Mouse (Mus musculus) naive thymus-derived CD4-positive, alpha-beta T cell, adult 2 months (primary cell): ENCODE measurements around the gene Hdgfl2.

ENCODE experiments used
- DNase-seq: peaks from one replicate; pipeline ENCODE4 v3.0.0-alpha.2; 2011; ENCODE audit warnings: low read depth

The Hdgfl2 gene

GRCm38 (mm10) chr17:56078880-56079795 is at the start of gene Hdgfl2:
Gene Hdgfl2, plus strand, starts transcription at chr17:56079634.
- peak; percentile 100 for DNase-seq

GRCm38 (mm10) chr17:56030238-56030870 is 49.1 kb upstream of the Hdgfl2 start:
- DNase-seq: no peak

DNA sequence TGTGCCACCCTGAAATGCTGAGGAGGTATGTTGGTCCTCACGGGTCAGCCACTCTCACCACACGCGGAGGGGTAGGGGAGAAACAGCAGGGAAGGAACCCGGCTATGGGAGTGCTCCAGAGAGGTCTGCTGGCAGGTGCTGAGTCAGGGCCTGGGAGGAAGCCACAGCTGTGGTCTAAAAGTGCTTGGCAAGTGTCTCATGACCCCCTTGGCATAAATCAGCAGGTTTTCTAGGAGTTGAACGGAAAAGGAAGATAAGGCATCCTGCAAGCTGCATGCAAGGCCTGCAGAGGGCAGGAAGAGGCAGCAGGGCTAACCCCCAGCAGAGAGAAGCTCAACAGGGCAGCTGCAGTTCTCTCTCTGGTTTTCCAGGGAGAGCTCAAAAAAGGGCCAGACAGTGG is 48.5 kb upstream of the Hdgfl2 start:
- DNase-seq: peak; percentile 35

DNA sequence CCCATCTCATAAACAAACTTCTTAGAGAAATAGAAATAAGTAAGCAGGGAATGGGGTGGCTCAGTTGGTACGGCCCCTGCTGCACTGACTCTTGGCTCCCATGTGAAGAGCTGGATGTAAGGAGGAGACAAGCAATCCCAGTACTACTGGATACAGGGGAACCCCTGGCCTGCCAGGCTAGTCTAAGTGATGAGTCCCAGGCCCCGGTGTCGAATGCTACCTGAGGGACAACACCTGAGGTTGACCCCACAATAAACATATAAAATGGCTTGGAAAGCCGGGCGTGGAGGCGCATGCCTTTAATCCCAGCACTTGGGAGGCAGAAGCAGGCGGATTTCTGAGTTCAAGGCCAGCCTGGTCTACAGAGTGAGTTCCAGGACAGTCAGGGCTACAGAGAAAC is 48.0 kb upstream of the Hdgfl2 start:
- no peak for DNase-seq

GRCm38 (mm10) chr17:56032127-56032733 is 47.2 kb upstream of the Hdgfl2 start:
- peak; percentile 14 for DNase-seq

DNA sequence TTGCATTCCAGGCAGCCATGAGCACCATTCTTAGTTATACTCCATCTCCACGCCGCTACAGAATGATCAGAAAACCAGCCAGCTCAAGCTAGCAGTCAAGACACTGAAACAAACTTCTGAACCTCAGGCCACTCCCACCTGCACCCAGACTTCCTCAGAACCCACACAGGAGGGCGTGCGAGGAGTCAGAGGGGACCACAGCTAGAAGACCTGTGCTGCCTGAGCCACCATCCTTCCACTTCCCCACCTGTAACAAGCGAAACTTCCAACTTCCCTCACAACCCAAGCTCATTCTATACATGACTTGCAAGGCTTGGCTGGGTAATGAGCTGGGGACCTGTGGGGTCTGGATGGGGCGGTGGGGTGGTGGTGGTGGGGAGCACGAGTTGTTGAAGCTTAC is 46.6 kb upstream of the Hdgfl2 start:
- DNase-seq: peak; percentile 58

GRCm38 (mm10) chr17:56034040-56034725 is 45.3 kb upstream of the Hdgfl2 start:
- DNase-seq: peak; percentile 66

DNA sequence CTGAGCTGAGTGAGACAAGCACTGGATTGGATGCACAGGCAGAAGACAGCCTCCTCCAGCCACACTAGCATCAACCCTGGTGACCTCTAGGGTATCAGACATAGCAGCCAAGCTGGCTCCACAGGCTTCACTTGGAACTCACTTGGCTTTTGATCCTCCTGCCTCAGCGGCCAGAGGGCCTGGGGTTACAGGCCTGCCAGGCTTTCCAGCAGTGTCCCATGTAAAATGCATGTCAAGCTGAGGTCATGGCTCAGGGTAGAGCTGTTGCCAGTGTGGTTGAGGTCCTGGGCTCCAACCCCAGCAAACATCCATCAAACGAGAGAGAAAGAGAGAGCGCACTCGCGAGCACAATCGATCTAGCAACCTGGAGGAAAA is 44.7 kb upstream of the Hdgfl2 start:
- DNase-seq: no peak

DNA sequence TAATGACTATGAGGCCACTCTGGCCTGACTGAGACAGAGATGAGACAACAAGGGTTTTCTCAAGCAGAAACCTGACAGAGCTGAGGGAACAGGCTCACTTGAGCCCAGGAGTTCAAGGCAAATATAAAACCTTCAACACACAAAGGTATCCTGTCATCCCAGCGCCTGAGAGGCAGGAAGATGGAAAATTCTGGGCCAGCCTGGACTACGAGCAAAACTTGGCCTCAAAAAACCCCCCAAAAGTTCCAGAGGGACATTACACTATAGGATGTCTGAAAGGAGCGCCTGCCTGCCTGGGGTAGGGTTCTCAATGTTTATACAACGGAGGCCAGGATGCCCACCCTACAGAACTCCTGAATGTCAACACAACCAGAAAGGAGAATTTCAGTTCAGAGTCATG is 44.2 kb upstream of the Hdgfl2 start:
- peak; percentile 38 for DNase-seq

DNA sequence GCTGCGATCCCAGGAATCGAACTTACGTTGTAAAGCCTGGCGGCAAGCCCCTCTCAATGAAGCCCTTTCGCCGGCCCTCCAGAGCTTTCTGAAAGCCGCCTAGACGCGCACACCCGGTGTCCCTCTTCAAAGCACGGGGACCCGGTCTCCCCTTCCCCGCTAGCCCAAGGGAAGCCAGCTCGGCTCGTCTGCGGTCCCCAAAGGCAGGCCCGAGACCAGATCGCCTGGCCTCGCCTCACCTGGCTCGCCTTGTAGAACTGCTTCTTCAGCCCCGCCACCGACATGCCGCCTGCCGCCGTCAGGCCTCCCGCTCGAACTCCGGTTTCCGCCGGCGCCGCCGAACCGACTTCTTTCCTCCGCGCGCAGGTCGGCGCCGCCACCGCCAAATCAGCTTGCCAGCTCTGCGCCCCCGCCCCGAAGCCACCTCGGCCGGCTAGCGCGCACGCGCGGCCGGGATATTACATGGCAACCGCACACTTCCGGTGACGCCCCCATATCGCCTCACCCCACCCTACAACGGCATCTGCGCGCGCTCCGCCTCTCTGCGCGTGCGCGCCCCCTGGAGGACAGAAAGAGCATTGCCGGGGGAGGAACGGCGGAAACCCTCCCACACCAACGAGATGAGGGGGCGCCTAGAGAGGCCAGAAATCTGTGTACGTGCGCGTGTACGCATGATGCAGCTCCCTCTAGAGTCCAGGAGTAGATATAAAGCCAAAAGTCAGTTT is 43.1 kb upstream of the Hdgfl2 start, which contains the start of gene Sh3gl1:
Gene Sh3gl1, minus strand, starts transcription at position 460 of the 725 bp plus-strand sequence.
- DNase-seq: peak; percentile 100

GRCm38 (mm10) chr17:56036901-56037287 is 42.5 kb upstream of the Hdgfl2 start:
- no peak for DNase-seq

GRCm38 (mm10) chr17:56038583-56039261 is 40.7 kb upstream of the Hdgfl2 start:
- peak; percentile 18 for DNase-seq

DNA sequence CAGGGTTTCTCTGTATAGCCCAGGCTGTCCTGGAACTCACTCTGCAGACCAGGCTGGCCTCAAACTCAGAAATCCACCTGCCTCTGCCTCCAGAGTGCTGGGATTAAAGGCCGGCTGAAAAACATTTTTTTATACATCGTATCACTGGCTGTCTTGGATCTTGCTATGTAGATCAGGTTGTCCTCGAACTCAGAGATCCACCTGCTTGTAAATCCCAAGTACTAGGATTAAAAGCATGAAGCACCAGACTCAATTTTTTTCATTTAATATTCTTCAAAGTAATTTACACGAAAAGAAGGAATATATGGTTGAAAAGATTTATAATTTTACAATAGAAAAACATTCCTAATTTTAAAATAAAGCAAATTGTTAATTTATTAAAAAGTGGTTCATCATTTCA is 40.1 kb upstream of the Hdgfl2 start:
- DNase-seq: no peak

DNA sequence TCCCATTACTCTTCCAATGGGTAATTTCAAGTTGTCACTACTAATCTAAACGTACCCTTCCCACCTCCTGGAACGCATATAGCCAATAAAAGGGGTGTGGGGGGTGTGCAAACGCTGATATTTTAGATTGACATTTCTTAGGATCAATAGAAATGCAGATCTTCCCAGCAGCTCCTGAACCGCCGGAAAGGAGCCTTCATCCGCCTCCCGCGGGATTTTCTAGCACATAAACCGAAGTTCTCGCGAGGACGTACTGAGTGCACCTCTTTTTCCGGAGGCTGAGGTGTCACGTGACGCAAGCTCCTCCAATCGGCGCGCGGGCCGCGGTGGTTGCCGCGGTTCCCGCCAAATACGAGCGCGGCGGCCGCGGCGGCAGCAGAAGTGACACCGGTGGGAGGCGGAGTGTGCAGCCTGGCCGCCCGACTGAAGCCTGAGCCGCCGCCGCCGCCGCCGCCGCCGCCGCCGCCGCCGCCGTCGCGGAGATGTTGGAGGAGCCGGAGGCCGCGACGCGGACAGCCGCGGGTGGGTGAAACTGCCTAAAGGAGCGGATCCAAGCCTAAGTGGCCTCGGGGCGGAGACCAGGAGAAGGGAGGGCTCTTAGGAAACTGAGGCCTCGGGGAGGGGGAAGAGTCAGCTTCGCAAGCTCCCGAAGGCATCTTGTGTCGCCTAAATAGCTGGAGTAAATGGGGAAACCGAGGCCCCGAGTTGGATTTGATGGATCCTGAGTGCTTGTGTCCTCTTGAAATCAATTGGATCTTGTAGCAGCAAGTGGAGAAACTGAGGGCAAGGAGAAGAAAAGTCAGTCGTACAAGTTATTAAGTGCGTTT is 39.2 kb upstream of the Hdgfl2 start, which contains the start of gene Chaf1a:
Gene Chaf1a, plus strand, starts transcription at position 410 of the 827 bp plus-strand sequence.
- DNase-seq: peak; percentile 96

DNA sequence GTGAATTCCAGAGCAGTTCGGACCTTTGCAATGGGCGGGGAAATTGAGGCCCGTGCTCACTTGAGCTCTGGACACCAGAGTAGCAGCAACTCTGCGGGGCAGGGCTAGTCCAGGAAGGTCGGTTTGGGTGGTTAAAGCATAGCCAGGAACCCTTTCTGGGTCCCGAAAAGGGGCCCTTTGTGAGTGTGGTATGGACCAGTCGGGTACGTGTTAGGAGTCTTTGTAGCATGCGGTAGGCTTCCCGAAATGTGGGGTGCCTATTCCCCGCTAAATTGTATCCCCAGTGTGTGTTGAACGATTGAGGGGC is 38.6 kb upstream of the Hdgfl2 start:
- DNase-seq: no peak

DNA sequence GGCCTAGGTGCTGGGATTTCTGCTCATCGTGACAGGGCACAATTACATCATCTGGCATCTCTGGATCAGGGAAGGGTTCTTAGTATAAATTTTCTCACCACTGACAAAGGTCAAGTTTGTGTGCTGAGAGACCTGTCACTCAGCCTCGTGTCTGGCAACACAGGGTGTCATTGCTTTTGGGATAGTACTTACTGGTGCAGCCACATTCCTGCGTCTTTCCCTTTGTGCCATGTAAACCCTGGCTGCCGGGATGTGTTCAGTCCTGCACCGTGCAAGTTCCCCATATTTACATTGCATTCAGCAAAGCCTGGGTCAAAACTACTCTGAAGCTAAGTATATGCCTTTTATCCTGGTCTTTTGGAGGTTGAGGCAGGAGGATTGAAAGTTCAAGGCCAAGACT is 28.1 kb upstream of the Hdgfl2 start:
- no peak for DNase-seq

- DNase-seq: no peak
Observed at GRCm38 (mm10) chr17:56054938-56055337, 24.5 kb upstream of the Hdgfl2 start.

DNA sequence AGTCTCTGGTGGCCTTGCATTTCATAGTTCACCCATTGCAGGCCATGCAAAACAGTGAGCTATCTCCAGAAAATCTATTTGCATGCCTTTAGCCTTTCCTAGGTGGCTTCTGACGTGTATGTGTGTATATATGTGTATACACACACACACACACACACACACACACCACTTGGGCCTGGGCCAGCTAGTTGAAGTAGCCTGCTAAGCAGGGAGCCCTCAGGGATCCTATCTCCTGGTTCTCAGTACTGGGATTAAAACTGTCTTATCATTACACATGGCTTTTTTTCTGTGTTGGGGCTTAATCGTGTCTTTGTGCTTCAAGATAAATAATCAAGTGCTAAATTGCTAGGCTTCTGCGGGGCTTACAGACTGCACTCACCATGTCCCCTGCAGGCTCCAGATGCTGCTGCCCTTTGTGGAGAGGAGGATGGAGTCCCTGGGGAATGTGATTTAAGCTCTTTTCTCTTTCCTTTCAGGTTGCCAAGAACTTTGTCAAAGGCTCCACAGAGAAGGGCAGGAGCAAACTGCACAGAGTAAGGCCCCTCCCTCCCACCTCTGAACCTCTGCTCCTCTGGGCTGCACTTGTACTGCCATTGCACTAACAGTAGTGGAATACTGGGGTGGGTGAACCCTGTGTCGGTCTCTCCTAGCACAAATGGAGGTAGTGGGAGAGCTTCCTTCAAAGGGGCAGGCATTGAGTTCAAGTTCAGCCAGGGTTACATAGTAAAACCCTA is 23.3 kb upstream of the Hdgfl2 start:
- no peak for DNase-seq

DNA sequence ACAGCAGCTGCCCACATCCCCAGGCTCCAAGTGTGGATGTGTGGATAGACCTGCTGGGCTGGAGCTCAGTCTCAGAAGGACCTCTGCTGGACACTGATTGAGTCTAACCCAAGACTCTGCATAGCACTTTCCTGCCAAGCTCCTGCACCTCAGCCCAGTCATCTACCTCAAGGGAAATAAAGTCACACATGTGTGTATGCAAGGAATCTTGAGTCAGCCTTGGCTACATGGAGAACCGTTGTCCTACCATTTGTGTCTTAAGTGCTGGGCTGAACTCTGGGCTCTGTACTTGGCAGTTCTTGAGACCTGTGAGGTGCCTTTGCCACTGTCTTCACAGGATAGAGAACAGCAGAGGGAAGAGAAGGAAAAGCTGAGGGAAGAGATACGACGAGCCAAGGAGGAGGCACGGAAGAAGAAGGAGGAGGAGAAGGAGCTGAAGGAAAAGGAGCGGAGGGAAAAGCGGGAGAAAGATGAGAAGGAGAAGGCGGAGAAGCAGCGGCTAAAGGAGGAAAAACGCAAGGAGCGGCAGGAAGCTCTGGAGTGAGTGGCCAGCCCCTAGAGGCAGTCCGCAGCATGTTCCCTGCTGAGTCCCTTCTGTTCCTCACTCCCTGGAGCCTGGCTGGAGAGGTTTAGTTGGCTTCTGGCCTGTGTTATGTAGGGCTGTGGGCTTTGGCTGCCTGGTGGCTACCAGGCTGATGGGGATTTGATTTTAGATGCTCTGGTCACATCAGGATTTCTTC is 21.9 kb upstream of the Hdgfl2 start:
- no peak for DNase-seq
